Mouse (Mus musculus) G1E (cell line): ENCODE data around the gene Aim2.
"Not testable (repeated sequence)": the region's sequence is repeated elsewhere in the genome, so short reads cannot be mapped to it uniquely, and the experiment has no call there.

Experiments used
- CTCF ChIP-seq: IDR thresholded peaks from 2 replicates; pipeline ENCODE4 v1.5.1; 2012; ENCODE audit warnings: low read depth, low read length, inconsistent platforms, mixed read lengths
- GATA1 ChIP-seq: IDR thresholded peaks from 2 replicates; pipeline ENCODE4 v1.6.1; 2012; ENCODE audit warnings: borderline replicate concordance, low read length, inconsistent platforms, mixed read lengths

GRCm38 (mm10) chr1:173480399-173481181, 129.9 kb downstream of the Aim2 start:
- not testable (repeated sequence) for TF ChIP-seq CTCF, GATA1
